Comparison of ENCODE assay signal across 22 mouse cellular contexts in the genomic region with DNA sequence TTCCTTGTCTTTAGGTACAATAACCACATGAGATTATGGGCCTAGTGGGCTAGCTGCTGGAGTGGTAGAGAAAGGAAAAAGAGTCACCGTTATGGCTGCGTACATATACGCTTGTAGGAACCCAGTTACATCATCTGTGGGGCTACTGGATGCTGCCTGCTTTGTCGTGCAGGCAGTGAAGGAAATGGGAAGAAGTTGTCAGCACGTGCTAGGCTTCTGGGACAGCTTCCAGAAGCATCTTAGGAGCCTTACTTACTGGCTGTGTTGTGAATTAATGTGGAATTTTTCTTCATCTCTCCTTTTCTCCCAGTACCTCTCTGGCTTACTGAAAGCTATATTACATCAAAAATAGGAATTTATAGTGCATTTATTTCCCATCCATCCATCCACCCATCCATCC.
DNase-seq lines count a peak whose midpoint lies in the region; ATAC-seq and TF ChIP-seq lines count a peak whose summit lies in the region.
"Had no signal": no experiment of that assay in that cellular context is flagged by ENCODE, and none has a peak within 500 bp of the region (broad histone marks: within the 10 kb centered on the region; RNA-seq: fewer than 3 reads in every experiment).

No protein-coding gene starts in this region.

- no peaks in the 10 kb centered on the region for H3K9me3 ChIP-seq in forebrain, postnatal 0 days (ENCODE audit: low read length)
- H3K9me3 ChIP-seq in forebrain, embryonic 11.5 days (ENCODE audit: control insufficient read depth, low read length), result no peaks in the 10 kb centered on the region
- no peaks in the 10 kb centered on the region for H3K9me3 ChIP-seq in midbrain, embryonic 11.5 days (ENCODE audit: control insufficient read depth, low read length)
- no peaks in the 10 kb centered on the region for H3K9me3 ChIP-seq in midbrain, embryonic 16.5 days (replicated peaks; ENCODE audit: control insufficient read depth, low read length, poor library complexity, severe bottlenecking)

- H3K27me3 ChIP-seq in forebrain, postnatal 0 days (ENCODE audit: insufficient read depth, low read length), result no peaks in the 10 kb centered on the region; the same call in 1 of the 2 replicates
- no peaks in the 10 kb centered on the region; the same call in 1 of the 2 replicates for H3K27me3 ChIP-seq in forebrain, embryonic 11.5 days (ENCODE audit: control insufficient read depth, insufficient read depth, low read length)
- no peaks in the 10 kb centered on the region for H3K27me3 ChIP-seq in midbrain, embryonic 11.5 days (ENCODE audit: control insufficient read depth, insufficient read depth, low read length)
- H3K27me3 ChIP-seq in midbrain, embryonic 16.5 days (ENCODE audit: control insufficient read depth, insufficient read depth, low read depth, low read length), result no peaks in the 10 kb centered on the region; the same call in 1 of the 2 replicates
- H3K27me3 ChIP-seq: CH12.LX had no signal

- H3K36me3 ChIP-seq in forebrain, postnatal 0 days (ENCODE audit: insufficient read depth), result no peaks in the 10 kb centered on the region
- no peaks in the 10 kb centered on the region for H3K36me3 ChIP-seq in forebrain, embryonic 11.5 days (ENCODE audit: control insufficient read depth, insufficient read depth, low read length)
- no peaks in the 10 kb centered on the region for H3K36me3 ChIP-seq in midbrain, embryonic 11.5 days (ENCODE audit: control insufficient read depth, insufficient read depth, low read length)
- H3K36me3 ChIP-seq in midbrain, embryonic 16.5 days (ENCODE audit: control insufficient read depth, insufficient read depth, low read length), result no peaks in the 10 kb centered on the region
- H3K36me3 ChIP-seq: G1E had no signal

- no peak overlapping the region for H3K27ac ChIP-seq in forebrain, postnatal 0 days (ENCODE audit: low read depth, low read length)
- no peak overlapping the region for H3K27ac ChIP-seq in forebrain, embryonic 11.5 days (ENCODE audit: low read depth, low read length)
- H3K27ac ChIP-seq in left cerebral cortex, adult 2 months, result no peak overlapping the region
- no peak overlapping the region for H3K27ac ChIP-seq in midbrain, embryonic 11.5 days (ENCODE audit: low read depth, low read length)
- no peak overlapping the region for H3K27ac ChIP-seq in midbrain, embryonic 16.5 days (ENCODE audit: low read length)

- no peaks in the 10 kb centered on the region for H3K4me1 ChIP-seq in forebrain, postnatal 0 days (ENCODE audit: insufficient read depth)
- no peaks in the 10 kb centered on the region for H3K4me1 ChIP-seq in forebrain, embryonic 11.5 days (replicated peaks; ENCODE audit: control insufficient read depth, insufficient read depth, low read length)
- no peaks in the 10 kb centered on the region for H3K4me1 ChIP-seq in midbrain, embryonic 11.5 days (ENCODE audit: control insufficient read depth, insufficient read depth, low read length)
- H3K4me1 ChIP-seq in midbrain, embryonic 16.5 days (ENCODE audit: control insufficient read depth, insufficient read depth, low read length), result no peaks in the 10 kb centered on the region; the same call in 1 of the 2 replicates

- DNase-seq in forebrain, postnatal 0 days, result peak; percentile 50
- no peak for DNase-seq in forebrain, embryonic 11.5 days (ENCODE audit: low spot score)
- peak; percentile 12 to 18 for DNase-seq in left cerebral cortex, postnatal 14 days (ENCODE audit: low spot score in 2 of 2)
- DNase-seq in left cerebral cortex, adult 2 months (ENCODE audit: extremely low spot score in 1 of 2, low spot score in 2 of 2), result no peak
- peak; percentile 69 for DNase-seq in midbrain, embryonic 11.5 days (ENCODE audit: low spot score, missing footprints)
- peak; percentile 45 to 54 for DNase-seq in right cerebral cortex, postnatal 10 days (ENCODE audit: low spot score in 2 of 2)
- no peak for DNase-seq in right cerebral cortex, postnatal 14 days
- DNase-seq: adrenal gland, adult 2 months; adrenal gland, adult 8-10 months; adrenal gland, postnatal 10 days; adrenal gland, postnatal 14 days; adrenal gland, postnatal 25 days; adrenal gland, postnatal 36 days; B cell, adult 2 months; cerebellum, adult 11 months; cerebellum, adult 11-12 months had no signal

- H3K4me3 ChIP-seq in forebrain, postnatal 0 days (ENCODE audit: low read depth, low read length), result no peak overlapping the region
- no peak overlapping the region for H3K4me3 ChIP-seq in forebrain, embryonic 11.5 days (ENCODE audit: low read depth, low read length)
- no peak overlapping the region for H3K4me3 ChIP-seq in left cerebral cortex, adult 2 months
- H3K4me3 ChIP-seq in midbrain, embryonic 11.5 days (ENCODE audit: low read depth, low read length), result no peak overlapping the region
- no peak overlapping the region for H3K4me3 ChIP-seq in midbrain, embryonic 16.5 days (ENCODE audit: low read depth, low read length)

- no peak for ATAC-seq in forebrain, postnatal 0 days
- ATAC-seq in forebrain, embryonic 11.5 days (replicated peaks; ENCODE audit: low FRiP score), result no peak
- ATAC-seq in midbrain, embryonic 11.5 days (ENCODE audit: low FRiP score), result no peak
- ATAC-seq in midbrain, embryonic 16.5 days, result no peak
- ATAC-seq: activated CD4-positive, CD25-positive, alpha-beta regulatory T cell, adult 4 months; CD4-positive, CD25-positive, alpha-beta regulatory T cell, adult 4 months; Patski had no signal

- intact Hi-C loops in left cerebral cortex, postnatal 14 days (cut with DNase I), result no loop called here
- intact Hi-C loops in left cerebral cortex, adult 2 months (cut with DNase I), result no loop called here

- WGBS in forebrain, postnatal 0 days, result 66% methylated on average over 5 of the region's 5 CpGs
- WGBS in forebrain, embryonic 11.5 days, result 93% methylated on average over 5 of the region's 5 CpGs
- WGBS in midbrain, embryonic 11.5 days, result 90% methylated on average over 5 of the region's 5 CpGs
- 91% methylated on average over 5 of the region's 5 CpGs for WGBS in midbrain, embryonic 16.5 days

- no peak overlapping the region for H3K9ac ChIP-seq in forebrain, postnatal 0 days
- H3K9ac ChIP-seq in forebrain, embryonic 11.5 days (ENCODE audit: low read length), result no peak overlapping the region
- no peak overlapping the region for H3K9ac ChIP-seq in midbrain, embryonic 11.5 days (ENCODE audit: low read length)
- no peak overlapping the region for H3K9ac ChIP-seq in midbrain, embryonic 16.5 days (ENCODE audit: low read depth, low read length)

- no peak overlapping the region for H3K4me2 ChIP-seq in forebrain, postnatal 0 days (ENCODE audit: low read depth)
- H3K4me2 ChIP-seq in forebrain, embryonic 11.5 days (ENCODE audit: low read depth, low read length, severe bottlenecking), result no peak overlapping the region
- no peak overlapping the region for H3K4me2 ChIP-seq in midbrain, embryonic 11.5 days
- no peak overlapping the region for H3K4me2 ChIP-seq in midbrain, embryonic 16.5 days (ENCODE audit: low read length)

- no peak for TF ChIP-seq CTCF in forebrain, postnatal 0 days (IDR thresholded peaks at IDR 0.05; ENCODE audit: low read depth)
- no peak for TF ChIP-seq CTCF in left cerebral cortex, adult 2 months (IDR thresholded peaks at IDR 0.05)

Comparison
In these comparisons a context has a peak if more than half of its experiments do, and no peak if none do; other contexts are left out.
1. DNase-seq: peak in forebrain, postnatal 0 days (single experiment), left cerebral cortex, postnatal 14 days (2 of 2), midbrain, embryonic 11.5 days (single experiment) and right cerebral cortex, postnatal 10 days (2 of 2); none in forebrain, embryonic 11.5 days (single experiment), left cerebral cortex, adult 2 months (0 of 2) and right cerebral cortex, postnatal 14 days (single experiment).